Mouse (Mus musculus): Measurements from ENCODE around the gene Apol7e. TPM values are rescaled to one million over a fixed set of nuclear protein-coding genes. Genes with fewer than 3 reads are reported as not detected.

The Apol7e gene
- polyA plus RNA-seq, 1 experiment from 2014 or later, result not detected

DNA sequence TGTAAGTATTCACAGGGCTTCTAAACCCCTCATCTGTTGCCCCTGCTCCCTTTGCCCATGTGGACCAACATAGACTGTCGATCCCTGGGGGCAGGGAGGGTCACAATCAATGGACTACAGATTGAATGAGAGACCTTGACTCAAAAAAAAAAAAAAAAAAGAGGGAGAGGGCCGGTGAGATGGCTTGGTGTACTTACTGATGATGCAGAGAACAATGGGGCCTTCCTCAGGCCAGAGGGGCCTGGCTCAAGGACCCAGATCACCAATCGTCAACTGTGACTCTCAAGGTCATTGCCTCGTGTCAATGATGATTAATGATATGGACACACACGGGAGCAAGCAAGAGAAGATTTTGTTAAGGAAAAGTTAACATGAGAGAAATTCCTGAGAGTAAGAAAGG lies 46.0 kb downstream of the Apol7e start:
- Histone ChIP-seq H3K27me3 (no peaks in the 10 kb centered on the region), H3K9ac (replicated peaks) (no peak overlapping the region), H3K4me1 (replicated peaks) (no peaks in the 10 kb centered on the region), H3K36me3 (no peaks in the 10 kb centered on the region), H3K27ac (no peak overlapping the region), H3K4me2 (no peak overlapping the region), H3K9me3 (0 out of 2 replicates have a peak, but pooled peaks cover 9% of the 10 kb centered on the region), H3K4me3 (replicated peaks) (no peak overlapping the region)
- WGBS, result 35% methylated on average over 5 of the region's 5 CpGs
- ATAC-seq (ENCODE audit: insufficient number of reproducible peaks, insufficient read depth, low FRiP score, low TSS enrichment, low read depth), result no peak

DNA sequence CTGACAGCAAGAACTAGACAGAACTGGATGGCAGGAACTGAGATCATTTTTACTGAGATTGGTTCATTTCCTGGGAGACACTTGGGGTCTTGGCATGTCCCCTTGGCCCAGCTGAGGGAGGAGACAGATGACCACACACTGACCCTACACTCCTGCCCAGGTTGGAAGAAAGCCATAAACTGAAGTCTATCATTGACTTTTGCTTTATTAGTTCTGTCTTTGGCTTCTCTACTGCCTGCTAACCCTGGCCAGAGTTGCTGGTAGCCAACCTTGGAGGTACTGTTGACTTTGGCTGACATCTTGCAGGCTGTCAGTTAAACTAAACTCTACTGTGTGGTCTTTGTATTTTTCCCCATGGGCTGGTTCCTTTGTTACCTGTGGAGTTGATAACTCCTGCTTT lies 46.4 kb downstream of the Apol7e start:
- Histone ChIP-seq H3K9me3 (0 out of 2 replicates have a peak, but pooled peaks cover 9% of the 10 kb centered on the region), H3K9ac (replicated peaks) (no peak overlapping the region), H3K4me2 (no peak overlapping the region), H3K4me1 (replicated peaks) (no peaks in the 10 kb centered on the region), H3K36me3 (no peaks in the 10 kb centered on the region), H3K27ac (no peak overlapping the region), H3K27me3 (no peaks in the 10 kb centered on the region), H3K4me3 (replicated peaks) (no peak overlapping the region)
- ATAC-seq (ENCODE audit: insufficient number of reproducible peaks, insufficient read depth, low FRiP score, low TSS enrichment, low read depth), result no peak

DNA sequence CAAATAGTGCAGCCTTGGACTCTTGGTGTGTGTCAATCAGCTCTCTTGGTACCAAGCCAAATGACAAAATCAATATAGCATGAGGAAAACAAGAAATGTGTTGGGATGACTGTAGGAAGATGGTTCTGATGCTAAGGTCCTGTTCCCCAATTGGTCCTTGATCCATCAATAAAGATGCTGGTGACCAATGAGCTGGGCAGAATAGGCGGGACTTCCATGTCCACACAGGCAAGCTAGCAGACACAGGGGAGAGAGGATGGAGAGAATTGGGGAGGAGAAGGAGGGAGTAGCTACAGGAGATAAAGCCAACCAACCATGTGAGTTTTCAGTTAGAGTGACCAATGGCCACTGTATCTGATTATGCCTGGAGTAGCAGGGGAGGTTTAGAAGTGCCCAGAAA lies 47.7 kb downstream of the Apol7e start:
- 87% methylated on average over 1 of the region's 1 CpGs for WGBS
- ATAC-seq (ENCODE audit: insufficient number of reproducible peaks, insufficient read depth, low FRiP score, low TSS enrichment, low read depth), result no peak

DNA sequence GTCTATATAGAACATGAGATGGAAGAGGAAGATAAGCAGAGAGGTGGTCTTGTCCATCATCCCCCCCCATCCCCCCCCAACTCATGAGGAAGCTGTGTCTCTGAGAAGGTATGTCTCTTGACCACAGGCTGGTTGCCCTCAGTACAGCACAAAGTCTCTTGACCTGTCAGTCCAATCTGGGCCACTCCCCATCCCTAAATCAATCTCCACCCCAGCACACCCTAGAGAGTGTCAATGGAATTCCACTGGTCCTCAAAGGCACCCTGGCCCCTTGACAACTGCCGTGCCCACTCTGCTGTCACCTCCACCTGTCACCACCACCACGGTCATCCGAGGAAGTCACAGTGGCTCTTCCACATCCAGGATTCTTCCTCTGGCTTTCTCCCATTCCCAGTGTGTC lies 49.8 kb downstream of the Apol7e start:
- Histone ChIP-seq H3K27ac (no peak overlapping the region), H3K4me2 (no peak overlapping the region), H3K4me3 (replicated peaks) (no peak overlapping the region), H3K27me3 (0 out of 2 replicates have a peak, but pooled peaks cover 8% of the 10 kb centered on the region), H3K4me1 (replicated peaks) (no peaks in the 10 kb centered on the region), H3K9ac (replicated peaks) (no peak overlapping the region), H3K36me3 (no peaks in the 10 kb centered on the region), H3K9me3 (0 out of 2 replicates have a peak, but pooled peaks cover 9% of the 10 kb centered on the region)
- ATAC-seq (ENCODE audit: insufficient number of reproducible peaks, insufficient read depth, low FRiP score, low TSS enrichment, low read depth), result no peak
- WGBS, result 85% methylated on average over 3 of the region's 3 CpGs

More for the DNA sequence above, 47.7 kb downstream of the Apol7e start:
- Histone ChIP-seq H3K4me3 (replicated peaks) (no peak overlapping the region), H3K4me1 (replicated peaks) (no peaks in the 10 kb centered on the region), H3K27me3 (no peaks in the 10 kb centered on the region), H3K36me3 (no peaks in the 10 kb centered on the region), H3K27ac (no peak overlapping the region), H3K4me2 (no peak overlapping the region), H3K9me3 (0 out of 2 replicates have a peak, but pooled peaks cover 9% of the 10 kb centered on the region), H3K9ac (replicated peaks) (no peak overlapping the region)

DNA sequence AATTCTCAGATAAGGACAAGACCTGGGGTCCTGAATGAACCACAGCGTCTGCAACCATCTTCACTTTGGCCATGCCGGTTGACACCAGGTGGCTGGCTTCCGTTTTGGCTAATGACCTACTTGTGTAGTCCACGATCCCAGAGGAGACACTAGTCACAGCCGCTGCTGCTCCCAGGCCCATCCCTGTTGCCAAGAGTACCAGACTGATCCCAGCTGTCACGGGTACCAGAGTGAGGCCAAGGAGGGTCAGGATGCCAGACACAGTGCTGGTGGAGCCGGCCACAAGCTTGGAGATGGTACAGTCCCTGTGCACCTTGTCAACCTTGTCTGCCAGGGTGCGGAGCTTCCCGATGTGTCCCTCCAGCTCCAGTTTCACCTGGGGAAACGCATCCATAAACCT lies 51.1 kb downstream of the Apol7e start:
- Histone ChIP-seq H3K4me2 (no peak overlapping the region), H3K9me3 (0 out of 2 replicates have a peak, but pooled peaks cover 9% of the 10 kb centered on the region), H3K9ac (replicated peaks) (no peak overlapping the region), H3K4me3 (replicated peaks) (no peak overlapping the region), H3K4me1 (replicated peaks) (no peaks in the 10 kb centered on the region), H3K27me3 (0 out of 2 replicates have a peak, but pooled peaks cover 8% of the 10 kb centered on the region), H3K36me3 (no peaks in the 10 kb centered on the region), H3K27ac (no peak overlapping the region)
- WGBS, result 93% methylated on average over 10 of the region's 10 CpGs
- ATAC-seq (ENCODE audit: insufficient number of reproducible peaks, insufficient read depth, low FRiP score, low TSS enrichment, low read depth), result no peak

DNA sequence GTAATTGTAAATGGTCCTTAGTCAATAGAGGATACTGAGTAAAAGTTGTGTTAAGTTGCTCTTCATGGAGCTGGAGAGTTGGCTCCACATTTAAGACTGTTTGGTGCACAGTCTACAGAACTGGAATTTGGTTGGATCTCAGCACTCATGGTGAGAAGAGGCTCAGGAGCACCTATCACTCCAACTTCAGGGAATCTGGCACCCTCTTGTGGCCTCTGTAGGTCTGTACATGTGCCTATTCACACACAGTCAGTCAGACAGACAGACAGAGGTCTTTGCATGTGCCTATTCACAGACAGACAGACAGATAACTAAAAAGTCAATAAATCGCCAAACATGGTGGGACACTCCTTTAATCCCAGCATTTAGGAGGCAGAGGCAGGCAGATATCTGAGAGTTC lies 51.8 kb downstream of the Apol7e start:
- no peaks in the 10 kb centered on the region for H3K36me3 ChIP-seq
- H3K27me3 ChIP-seq, result 0 out of 2 replicates have a peak, but pooled peaks cover 8% of the 10 kb centered on the region
- no peak overlapping the region for H3K4me2 ChIP-seq
- ATAC-seq (ENCODE audit: insufficient number of reproducible peaks, insufficient read depth, low FRiP score, low TSS enrichment, low read depth), result no peak
- no peaks in the 10 kb centered on the region for H3K4me1 ChIP-seq (replicated peaks)
- no peak overlapping the region for H3K9ac ChIP-seq (replicated peaks)
- H3K4me3 ChIP-seq (replicated peaks), result no peak overlapping the region
- WGBS, result 27% methylated on average over 1 of the region's 1 CpGs
- 0 out of 2 replicates have a peak, but pooled peaks cover 9% of the 10 kb centered on the region for H3K9me3 ChIP-seq
- H3K27ac ChIP-seq, result no peak overlapping the region

DNA sequence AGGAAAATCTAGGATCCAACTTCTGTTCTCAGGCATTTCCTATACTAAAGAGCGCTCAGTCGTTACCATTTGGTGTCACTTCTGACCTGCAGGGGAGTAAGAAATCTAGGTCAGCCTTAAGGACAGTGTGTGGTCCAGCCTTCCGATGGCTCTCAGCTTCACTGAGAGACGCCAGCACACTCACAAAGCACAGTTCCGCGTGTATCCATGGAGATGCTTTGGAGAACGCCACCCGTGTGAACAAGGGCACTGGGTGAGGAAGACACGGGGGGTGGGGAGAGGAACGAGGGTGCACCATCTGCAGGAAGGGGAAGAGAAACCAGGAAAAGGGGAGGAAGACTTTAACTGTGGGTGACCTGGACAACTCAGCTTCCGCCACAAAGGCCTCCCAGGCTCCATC lies 53.8 kb downstream of the Apol7e start:
- WGBS, result 65% methylated on average over 11 of the region's 11 CpGs
- H3K36me3 ChIP-seq, result no peaks in the 10 kb centered on the region
- no peak overlapping the region for H3K4me2 ChIP-seq
- H3K4me1 ChIP-seq (replicated peaks), result 0 out of 2 replicates have a peak, but pooled peaks cover 4% of the 10 kb centered on the region
- ATAC-seq (ENCODE audit: insufficient number of reproducible peaks, insufficient read depth, low FRiP score, low TSS enrichment, low read depth), result no peak
- no peak overlapping the region for H3K9ac ChIP-seq (replicated peaks)
- no peak overlapping the region for H3K27ac ChIP-seq
- H3K27me3 ChIP-seq, result 0 out of 2 replicates have a peak, but pooled peaks cover 8% of the 10 kb centered on the region
- no peak overlapping the region for H3K4me3 ChIP-seq (replicated peaks)
- H3K9me3 ChIP-seq, result 0 out of 2 replicates have a peak, but pooled peaks cover 9% of the 10 kb centered on the region

DNA sequence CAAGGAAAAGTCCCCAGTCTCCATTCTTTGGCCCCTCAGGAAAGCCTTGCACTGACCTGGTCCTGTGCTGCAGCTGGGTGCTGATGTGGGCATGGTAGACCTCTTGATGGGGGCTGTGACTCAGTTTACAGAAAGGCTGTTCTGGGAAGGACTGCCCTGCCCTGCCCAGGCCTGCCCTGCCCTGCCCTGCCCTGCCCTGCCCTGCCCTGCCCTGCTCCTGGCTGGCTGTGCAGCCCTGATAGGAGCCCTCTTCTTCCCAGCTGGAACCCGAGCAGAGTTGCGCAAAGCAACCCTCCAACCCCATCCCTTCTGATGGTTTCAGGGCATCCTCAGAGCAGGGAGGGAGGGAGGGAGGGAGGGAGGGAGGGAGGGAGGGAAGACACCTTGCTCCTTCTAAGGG lies 56.5 kb downstream of the Apol7e start:
- Histone ChIP-seq H3K36me3 (peaks cover 3% of the 10 kb centered on the region), H3K4me3 (replicated peaks) (no peak overlapping the region), H3K4me1 (replicated peaks) (0 out of 2 replicates have a peak, but pooled peaks cover 4% of the 10 kb centered on the region), H3K27ac (no peak overlapping the region), H3K4me2 (no peak overlapping the region), H3K27me3 (0 out of 2 replicates have a peak, but pooled peaks cover 8% of the 10 kb centered on the region), H3K9ac (replicated peaks) (no peak overlapping the region), H3K9me3 (no peaks in the 10 kb centered on the region)
- WGBS, result no CpG with 5 or more reads among the region's 2 CpGs
- no peak for ATAC-seq (ENCODE audit: insufficient number of reproducible peaks, insufficient read depth, low FRiP score, low TSS enrichment, low read depth)

DNA sequence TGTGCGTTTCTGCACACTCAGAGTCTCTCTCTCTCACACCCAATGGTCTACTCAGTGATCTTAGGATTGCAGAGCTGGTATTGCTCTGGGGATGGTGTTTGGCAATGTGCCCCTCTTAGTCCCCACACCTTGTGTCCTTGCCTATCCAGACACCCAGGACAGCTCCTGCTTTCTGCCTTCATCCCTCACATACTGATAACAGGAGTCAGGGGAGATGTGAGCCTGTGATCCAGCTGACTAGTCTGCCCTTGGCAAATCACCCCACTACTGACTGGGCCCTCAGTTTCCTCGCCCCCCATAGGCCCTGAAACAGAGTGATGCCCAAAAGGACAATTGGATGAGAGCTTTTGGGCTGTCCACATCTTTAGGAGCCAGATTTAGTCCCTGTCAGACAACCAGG lies 57.4 kb downstream of the Apol7e start:
- 64% methylated on average over 2 of the region's 2 CpGs for WGBS
- H3K27me3 ChIP-seq, result 0 out of 2 replicates have a peak, but pooled peaks cover 8% of the 10 kb centered on the region
- H3K4me3 ChIP-seq (replicated peaks), result no peak overlapping the region
- no peak overlapping the region for H3K4me2 ChIP-seq
- H3K36me3 ChIP-seq, result peaks cover 12% of the 10 kb centered on the region
- no peak overlapping the region for H3K9ac ChIP-seq (replicated peaks)
- H3K4me1 ChIP-seq (replicated peaks), result 0 out of 2 replicates have a peak, but pooled peaks cover 4% of the 10 kb centered on the region
- ATAC-seq (ENCODE audit: insufficient number of reproducible peaks, insufficient read depth, low FRiP score, low TSS enrichment, low read depth), result no peak
- no peak overlapping the region for H3K27ac ChIP-seq
- no peaks in the 10 kb centered on the region for H3K9me3 ChIP-seq

DNA sequence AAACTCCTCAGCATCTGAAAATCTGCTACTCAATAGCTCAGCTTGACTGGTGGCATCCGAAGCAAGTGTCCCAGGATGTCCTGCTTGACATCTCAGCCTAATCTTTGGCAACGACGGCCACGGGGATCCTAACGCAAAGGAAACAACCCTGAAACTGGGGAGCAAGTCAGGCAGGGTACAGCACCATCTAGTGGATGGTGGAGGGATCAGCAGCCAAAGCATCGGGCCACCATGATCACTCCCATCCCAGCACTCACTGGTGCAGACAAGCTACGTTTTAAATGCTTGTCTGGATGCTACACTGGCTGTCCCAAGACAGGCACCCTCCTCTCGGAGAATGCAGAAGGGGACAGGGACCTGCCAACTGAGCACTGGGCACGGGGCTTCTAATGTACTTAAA lies 58.2 kb downstream of the Apol7e start, which contains the start of gene Apol8:
Apol8 (minus strand) TSS at position 156 of the 400 bp plus-strand sequence.
- ATAC-seq (ENCODE audit: insufficient number of reproducible peaks, insufficient read depth, low FRiP score, low TSS enrichment, low read depth), result no peak
- H3K27ac ChIP-seq, result no peak within 1 kb of the TSS
- 0 out of 2 replicates have a peak, but pooled peaks cover 4% of the 10 kb centered on the region for H3K4me1 ChIP-seq (replicated peaks)
- H3K9ac ChIP-seq (replicated peaks), result no peak within 1 kb of the TSS
- peaks cover 19% of the 10 kb centered on the region for H3K36me3 ChIP-seq
- H3K4me3 ChIP-seq (replicated peaks), result no peak within 1 kb of the TSS
- H3K27me3 ChIP-seq, result 0 out of 2 replicates have a peak, but pooled peaks cover 8% of the 10 kb centered on the region
- peak within 1 kb of the TSS; percentile 24; the same call in 1 of the 2 replicates for H3K4me2 ChIP-seq
- WGBS, result 11% methylated on average over 9 of the region's 9 CpGs
- no peaks in the 10 kb centered on the region for H3K9me3 ChIP-seq

DNA sequence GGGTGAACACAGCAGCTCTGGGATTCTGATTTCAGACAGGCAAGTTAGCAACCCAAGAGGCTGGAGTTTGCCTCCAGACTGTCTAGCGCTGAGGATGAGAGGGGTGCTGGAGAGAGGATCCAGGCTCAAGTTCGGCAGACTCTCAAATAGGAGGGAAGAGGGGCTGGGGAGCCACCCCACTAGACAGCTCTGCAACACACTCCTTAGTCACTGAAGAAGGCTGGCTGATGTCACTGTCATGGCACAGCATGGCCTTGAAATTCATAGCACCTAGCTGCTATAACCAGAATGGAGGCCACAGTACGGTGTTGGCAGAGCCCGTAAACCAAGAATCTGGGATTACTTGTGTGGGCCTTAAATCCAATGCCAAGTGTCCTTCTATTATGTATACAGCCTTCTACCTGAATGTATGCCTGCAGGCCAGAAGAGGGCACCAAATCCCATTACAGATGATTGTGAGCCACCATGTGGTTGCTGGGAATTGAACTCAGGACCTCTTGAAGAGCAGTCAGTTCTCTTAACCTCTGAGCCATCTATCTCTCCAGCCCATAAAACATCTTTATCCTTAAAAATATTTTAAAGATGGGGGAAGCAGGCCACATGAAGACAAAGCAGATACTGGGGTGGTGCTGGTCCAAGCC lies 59.0 kb downstream of the Apol7e start:
- no peak overlapping the region for H3K27ac ChIP-seq
- no peak overlapping the region for H3K4me2 ChIP-seq
- no peak overlapping the region for H3K9ac ChIP-seq (replicated peaks)
- 0 out of 2 replicates have a peak, but pooled peaks cover 5% of the 10 kb centered on the region for H3K27me3 ChIP-seq
- 81% methylated on average over 4 of the region's 4 CpGs for WGBS
- no peak overlapping the region for H3K4me3 ChIP-seq (replicated peaks)
- peaks cover 28% of the 10 kb centered on the region for H3K36me3 ChIP-seq
- H3K4me1 ChIP-seq (replicated peaks), result 0 out of 2 replicates have a peak, but pooled peaks cover 4% of the 10 kb centered on the region
- ATAC-seq (ENCODE audit: insufficient number of reproducible peaks, insufficient read depth, low FRiP score, low TSS enrichment, low read depth), result no peak
- H3K9me3 ChIP-seq, result no peaks in the 10 kb centered on the region

Measured in limb, embryonic 12.5 days (tissue).